Mouse (Mus musculus) G1E (cell line): ENCODE results near the gene Afap1l2. TPM values are rescaled to one million over a fixed set of nuclear protein-coding genes. Genes with fewer than 3 reads are reported as not detected.

Source experiments
- ATAC-seq: 2 replicates; pipeline ENCODE4 v1.8.0; 2016; ENCODE audit warnings: mild to moderate bottlenecking; ENCODE audit not compliant: insufficient number of reproducible peaks, poor library complexity, low FRiP score, severe bottlenecking; ENCODE audit errors: extremely low read depth
- DNase-seq: peaks from one replicate; pipeline ENCODE4 v3.0.0; 2012; ENCODE audit warnings: low spot score
- H3K27me3 ChIP-seq: 2 replicates; pipeline ENCODE4 v1.6.1; 2012; ENCODE audit warnings: mild to moderate bottlenecking, low read length, inconsistent platforms; ENCODE audit not compliant: insufficient read depth
- H3K36me3 ChIP-seq: replicated peaks from 2 replicates; pipeline ENCODE3; 2012; ENCODE audit warnings: mild to moderate bottlenecking, inconsistent platforms
- H3K4me1 ChIP-seq: 2 replicates; pipeline ENCODE4 v1.6.1; 2012; ENCODE audit warnings: low read depth, low read length, inconsistent platforms, mixed read lengths; ENCODE audit not compliant: insufficient read depth
- H3K4me3 ChIP-seq: 2 replicates; pipeline ENCODE4 v1.5.1; 2012; ENCODE audit warnings: low read depth, mild to moderate bottlenecking, inconsistent platforms, low read length, moderate library complexity, mixed read lengths
- H3K9me3 ChIP-seq: replicated peaks from 2 replicates; pipeline ENCODE4 v1.6.1; 2012; ENCODE audit warnings: inconsistent platforms
- CTCF ChIP-seq: IDR thresholded peaks from 2 replicates; pipeline ENCODE4 v1.5.1; 2012; ENCODE audit warnings: low read depth, low read length, inconsistent platforms, mixed read lengths
- GATA1 ChIP-seq: IDR thresholded peaks from 2 replicates; pipeline ENCODE4 v1.6.1; 2012; ENCODE audit warnings: borderline replicate concordance, low read length, inconsistent platforms, mixed read lengths
- GATA2 ChIP-seq: IDR thresholded peaks from 2 replicates; pipeline ENCODE4 v1.6.1; 2012; ENCODE audit warnings: low read depth, low read length, inconsistent platforms, borderline replicate concordance
- POLR2AphosphoS5 ChIP-seq: IDR thresholded peaks from 2 replicates; pipeline ENCODE4 v1.6.1; 2012; ENCODE audit warnings: low read depth, low read length, inconsistent platforms; ENCODE audit not compliant: insufficient replicate concordance
- TAL1 ChIP-seq: conservative IDR thresholded peaks from 2 replicates; pipeline ENCODE4 v1.6.1; 2012; ENCODE audit warnings: low read depth, low read length, inconsistent platforms, mixed read lengths
- polyA plus RNA-seq: library from polyadenylated mRNA; stranded (reverse); fragments of >175 nt; gene quantifications from 2 replicates; pipeline ENCODE4 v1.2.3, GENCODE M21; 2012
- total RNA-seq, 2 experiments: library from RNA; stranded (forward) in 1 of 2; stranded (reverse) in 1 of 2; fragments of 200-1000 nt in 1 of 2; fragments of >200 nt in 1 of 2; fragmentation: Nextera tagmentation in 1 of 2; gene quantifications; 2 replicates each; pipeline ENCODE4 v1.2.3; 2014 to 2017

The Afap1l2 gene
- total and polyA plus RNA-seq, 3 experiments = 0.11 TPM; not detected in 2

- H3K9me3 ChIP-seq = peaks cover 3% of the 10 kb centered on the region; the same call in 1 of the 2 replicates
- H3K4me1 ChIP-seq = no peaks in the 10 kb centered on the region
- H3K27me3 ChIP-seq = peaks cover 6% of the 10 kb centered on the region; the same call in 1 of the 2 replicates
- TF ChIP-seq TAL1 (no peak), POLR2AphosphoS5 (no peak), CTCF (no peak), GATA2 (no peak), GATA1 (no peak)
- H3K36me3 ChIP-seq = no peaks in the 10 kb centered on the region
- no peak overlapping the region for H3K4me3 ChIP-seq
- ATAC-seq (no peak), DNase-seq (no peak)
Observed at GRCm38 (mm10) chr19:56942216-56942615, 65.8 kb downstream of the Afap1l2 start.

GRCm38 (mm10) chr19:56940507-56940906 lies 67.5 kb downstream of the Afap1l2 start:
- Histone ChIP-seq H3K4me3 (no peak overlapping the region), H3K36me3 (no peaks in the 10 kb centered on the region), H3K27me3 (peaks cover 6% of the 10 kb centered on the region; the same call in 1 of the 2 replicates), H3K9me3 (peaks cover 3% of the 10 kb centered on the region; the same call in 1 of the 2 replicates), H3K4me1 (no peaks in the 10 kb centered on the region)
- no peak for DNase-seq
- no peak for ATAC-seq
- TF ChIP-seq CTCF (no peak), TAL1 (no peak), GATA2 (no peak), POLR2AphosphoS5 (no peak), GATA1 (no peak)

DNA sequence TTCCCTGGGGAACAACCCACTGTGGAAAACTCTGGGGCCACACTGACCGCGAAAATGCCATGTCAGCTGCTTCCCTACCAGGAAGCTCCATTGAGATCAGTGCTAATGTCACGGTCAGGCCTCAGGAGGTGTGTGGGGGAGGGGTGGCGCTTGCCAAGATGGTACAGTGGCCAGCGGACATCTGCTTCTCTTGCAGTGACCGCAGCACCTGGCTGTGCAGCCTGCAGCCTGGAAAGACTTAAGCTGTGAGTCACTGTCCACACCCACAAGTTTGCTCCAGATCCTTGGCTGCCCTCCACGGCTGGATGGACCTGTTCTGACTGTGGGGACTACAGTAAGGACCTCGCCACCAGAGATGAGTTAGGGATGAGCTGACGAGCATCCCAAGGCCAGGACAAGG lies 68.2 kb downstream of the Afap1l2 start:
- H3K9me3 ChIP-seq = peaks cover 3% of the 10 kb centered on the region; the same call in 1 of the 2 replicates

DNA sequence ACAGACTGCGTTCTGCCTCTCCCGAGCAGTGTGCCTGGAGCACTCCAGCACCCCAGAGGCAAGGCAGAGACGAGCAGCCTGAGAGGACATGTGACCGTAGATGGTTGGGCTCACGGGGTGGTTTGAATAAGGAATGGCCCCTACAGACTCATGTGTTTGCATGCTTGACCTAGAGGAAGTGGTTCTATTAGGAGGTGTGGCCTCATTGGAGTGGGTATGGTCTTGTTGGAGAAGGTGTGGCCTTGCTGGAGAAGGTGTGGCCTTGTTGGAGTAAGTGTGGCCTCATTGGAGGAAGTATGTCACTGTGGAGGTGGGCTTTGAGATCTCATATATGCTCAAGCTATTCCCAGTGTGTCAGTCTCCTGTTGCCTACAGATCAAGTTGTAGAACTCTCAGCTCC lies 70.1 kb downstream of the Afap1l2 start:
- H3K4me1 ChIP-seq = no peaks in the 10 kb centered on the region
- no peak overlapping the region for H3K4me3 ChIP-seq
- no peaks in the 10 kb centered on the region for H3K36me3 ChIP-seq
- ATAC-seq (no peak), DNase-seq (no peak)
- H3K27me3 ChIP-seq = peaks cover 12% of the 10 kb centered on the region; the same call in 1 of the 2 replicates
- TF ChIP-seq GATA1 = no peak
- TF ChIP-seq GATA2 = no peak
- TF ChIP-seq TAL1 = no peak
- no peak for TF ChIP-seq CTCF
- no peak for TF ChIP-seq POLR2AphosphoS5
- peaks cover 3% of the 10 kb centered on the region; the same call in 1 of the 2 replicates for H3K9me3 ChIP-seq

More for the DNA sequence above, 68.2 kb downstream of the Afap1l2 start:
- Histone ChIP-seq H3K36me3 (no peaks in the 10 kb centered on the region), H3K27me3 (peaks cover 8% of the 10 kb centered on the region; the same call in 1 of the 2 replicates), H3K4me1 (no peaks in the 10 kb centered on the region), H3K4me3 (no peak overlapping the region)
- ATAC-seq = no peak
- no peak for TF ChIP-seq TAL1
- no peak for TF ChIP-seq GATA2
- TF ChIP-seq GATA1 = no peak
- TF ChIP-seq CTCF = no peak
- no peak for TF ChIP-seq POLR2AphosphoS5
- DNase-seq = no peak

GRCm38 (mm10) chr19:56936253-56936652 lies 71.8 kb downstream of the Afap1l2 start:
- Histone ChIP-seq H3K4me1 (no peaks in the 10 kb centered on the region), H3K27me3 (peaks cover 12% of the 10 kb centered on the region), H3K9me3 (peaks cover 3% of the 10 kb centered on the region; the same call in 1 of the 2 replicates), H3K4me3 (no peak overlapping the region), H3K36me3 (no peaks in the 10 kb centered on the region)
- ATAC-seq (no peak), DNase-seq (no peak)
- TF ChIP-seq CTCF (no peak), GATA1 (no peak), GATA2 (no peak), POLR2AphosphoS5 (no peak), TAL1 (no peak)

- Histone ChIP-seq H3K4me3 (no peak overlapping the region), H3K36me3 (no peaks in the 10 kb centered on the region), H3K27me3 (peaks cover 12% of the 10 kb centered on the region), H3K4me1 (no peaks in the 10 kb centered on the region), H3K9me3 (peaks cover 3% of the 10 kb centered on the region; the same call in 1 of the 2 replicates)
- DNase-seq = no peak
- ATAC-seq = no peak
- no peak for TF ChIP-seq POLR2AphosphoS5
Observed at GRCm38 (mm10) chr19:56935777-56936176, 72.3 kb downstream of the Afap1l2 start.
